Mouse (Mus musculus) myocyte (in vitro differentiated cells): ENCODE results near the gene Prkaa1. TPM values are rescaled to one million over a fixed set of nuclear protein-coding genes. Genes with fewer than 3 reads are reported as not detected.
A peak's percentile ranks its signal among the peaks of the same experiment; 100 is the strongest.
"Not testable (repeated sequence)": the region's sequence is repeated elsewhere in the genome, so short reads cannot be mapped to it uniquely, and the experiment has no call there.

Experiments used
- H3K27me3 ChIP-seq: one replicate; pipeline ENCODE4 v1.6.1; 2011; ENCODE audit not compliant: control insufficient read depth, insufficient read depth, insufficient read length
- H3K36me3 ChIP-seq: one replicate; pipeline ENCODE4 v1.6.1; 2011; ENCODE audit not compliant: control insufficient read depth, insufficient read depth
- H3K4me2 ChIP-seq: one replicate; pipeline ENCODE4 v1.6.1; 2011; ENCODE audit warnings: low read depth, control low read depth
- H3K4me3 ChIP-seq: one replicate; pipeline ENCODE4 v1.5.1; 2011; ENCODE audit warnings: mild to moderate bottlenecking, control low read depth, moderate library complexity
- H3K79me2 ChIP-seq: one replicate; pipeline ENCODE4 v1.6.1; 2011; ENCODE audit not compliant: control insufficient read depth, insufficient read depth
- H3ac ChIP-seq: one replicate; pipeline ENCODE4 v1.6.1; 2011; ENCODE audit not compliant: control insufficient read depth, insufficient read length
- CEBPB ChIP-seq: IDR thresholded peaks from 2 replicates; pipeline ENCODE4 v1.6.1; 2011; ENCODE audit warnings: mild to moderate bottlenecking, moderate library complexity; ENCODE audit not compliant: poor library complexity, insufficient read depth, severe bottlenecking
- E2F4 ChIP-seq: IDR thresholded peaks from one replicate; pipeline ENCODE4 v1.6.1; 2011; ENCODE audit warnings: mild to moderate bottlenecking, control low read depth, moderate library complexity; ENCODE audit not compliant: insufficient read depth
- MAX ChIP-seq: IDR thresholded peaks from one replicate; pipeline ENCODE4 v1.6.1; 2011; ENCODE audit warnings: low read depth, mild to moderate bottlenecking, control low read depth
- MYOD1 ChIP-seq, 3 experiments: IDR thresholded peaks; one replicate each; pipeline ENCODE4 v1.6.1; 2011; ENCODE audit warnings: control low read depth in 2 of 3, low read depth in 2 of 3, mild to moderate bottlenecking in 2 of 3, moderate library complexity in 1 of 3; ENCODE audit not compliant: insufficient read length in 2 of 3, control insufficient read depth in 1 of 3
- MYOG ChIP-seq, 3 experiments: IDR thresholded peaks; one replicate each; pipeline ENCODE4 v1.6.1; 2011; ENCODE audit warnings: control low read depth in 2 of 3, low read depth in 2 of 3, mild to moderate bottlenecking in 2 of 3; ENCODE audit not compliant: insufficient read length in 2 of 3, control insufficient read depth in 1 of 3, insufficient read depth in 1 of 3
- POLR2A ChIP-seq: IDR thresholded peaks from one replicate; pipeline ENCODE4 v1.6.1; 2011; ENCODE audit warnings: low read depth, mild to moderate bottlenecking, control low read depth, moderate library complexity; ENCODE audit not compliant: insufficient read length
- POLR2AphosphoS2 ChIP-seq: IDR thresholded peaks from one replicate; pipeline ENCODE4 v1.6.1; 2011; ENCODE audit warnings: low read depth, control low read depth; ENCODE audit not compliant: insufficient read length
- REST ChIP-seq: IDR thresholded peaks from one replicate; pipeline ENCODE4 v1.6.1; 2011; ENCODE audit warnings: mild to moderate bottlenecking, control low read depth, moderate library complexity; ENCODE audit not compliant: insufficient read depth, insufficient read length
- SRF ChIP-seq: IDR thresholded peaks from one replicate; pipeline ENCODE4 v1.6.1; 2011; ENCODE audit warnings: low read depth; ENCODE audit not compliant: control insufficient read depth, insufficient read length
- TCF12 ChIP-seq: IDR thresholded peaks from one replicate; pipeline ENCODE4 v1.6.1; 2011; ENCODE audit warnings: mild to moderate bottlenecking, control low read depth; ENCODE audit not compliant: poor library complexity, insufficient read depth, severe bottlenecking
- TCF3 ChIP-seq: IDR thresholded peaks from one replicate; pipeline ENCODE4 v1.6.1; 2011; ENCODE audit warnings: low read depth, control low read depth; ENCODE audit not compliant: insufficient read length
- USF1 ChIP-seq: IDR thresholded peaks from one replicate; pipeline ENCODE4 v1.6.1; 2011; ENCODE audit warnings: low read depth, mild to moderate bottlenecking, control low read depth, moderate library complexity
- polyA plus RNA-seq: library from polyadenylated mRNA; unstranded; fragments of >200 nt; fragmentation: generic; extraction: Trizol; gene quantifications from one replicate; pipeline ENCODE4 v1.2.1, GENCODE M21; 2012; ENCODE audit warnings: missing spikeins

The Prkaa1 gene
- polyA plus RNA-seq, 1 experiment, result 14.9 TPM

DNA sequence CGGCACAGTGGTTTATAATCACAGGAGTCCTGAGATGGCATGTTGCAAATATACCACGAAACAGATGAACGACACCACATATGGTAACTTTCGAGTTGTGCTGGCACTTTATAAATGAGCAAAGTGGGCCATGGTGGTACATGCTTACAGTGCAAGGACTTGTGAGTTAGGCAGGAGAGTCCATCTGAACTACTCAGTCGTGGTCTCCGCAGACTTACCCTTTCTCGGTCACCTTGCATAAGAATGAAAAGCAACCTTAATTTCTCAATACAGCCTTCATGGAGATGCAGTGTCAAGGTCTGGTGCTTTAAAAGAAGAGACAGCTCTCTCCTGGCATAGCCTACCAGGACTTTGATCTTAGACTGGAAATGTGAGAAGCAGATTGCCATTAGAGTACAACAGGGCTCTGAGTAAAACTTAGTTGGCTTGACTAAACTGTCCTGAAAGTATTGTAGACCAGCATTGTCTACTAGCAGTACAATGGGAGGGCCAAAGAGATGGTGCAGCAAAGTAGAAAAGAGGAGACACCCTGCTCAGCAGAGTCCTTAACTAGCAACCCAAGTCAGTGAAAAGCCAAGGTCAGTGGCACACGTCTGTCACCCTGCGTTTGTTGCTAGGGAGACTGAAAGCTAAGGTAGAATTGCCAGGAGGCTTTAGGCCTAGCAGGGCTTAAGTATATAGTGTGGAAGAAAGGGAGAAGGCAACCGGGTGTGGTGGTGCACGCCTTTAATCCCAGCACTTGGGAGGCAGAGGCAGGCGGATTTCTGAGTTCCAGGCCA, 21.9 kb upstream of the Prkaa1 start:
- Histone ChIP-seq H3K36me3 (peaks cover 72% of the 10 kb centered on the region), H3K79me2 (peaks cover 31% of the 10 kb centered on the region), H3K4me2 (no peak overlapping the region), H3K27me3 (no peaks in the 10 kb centered on the region), H3ac (no peak overlapping the region), H3K4me3 (no peak overlapping the region)
- peak; percentile 32 for TF ChIP-seq POLR2A
- no peak for TF ChIP-seq TCF3
- peak; percentile 88 for TF ChIP-seq POLR2AphosphoS2
- no peak for TF ChIP-seq MYOD1 (IDR thresholded peaks at IDR 0.05; ENCODE audit: control insufficient read depth in 1 of 3, insufficient read length in 2 of 3, low read depth in 2 of 3)

DNA sequence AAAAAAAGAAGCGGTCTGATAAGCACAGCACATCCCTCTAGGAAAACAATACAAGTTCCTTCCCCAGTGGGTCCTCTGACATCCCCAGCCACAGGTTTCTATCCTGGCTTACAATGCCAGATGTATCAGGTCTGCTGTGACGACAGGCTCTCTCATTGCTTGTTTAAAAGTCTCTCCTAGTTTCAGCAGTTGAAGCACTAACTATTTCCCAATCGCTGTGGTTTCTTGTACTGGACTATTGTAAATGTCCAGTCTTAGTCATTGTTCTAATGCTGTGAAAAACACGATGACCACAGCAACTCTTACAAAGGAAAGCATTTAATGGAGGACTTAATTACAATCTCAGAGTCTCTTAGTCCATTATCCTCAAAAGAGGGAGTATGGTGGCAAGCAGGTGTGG, 17.2 kb upstream of the Prkaa1 start:
- peaks cover 28% of the 10 kb centered on the region for H3K36me3 ChIP-seq
- H3K4me3 ChIP-seq, result no peak overlapping the region
- no peak overlapping the region for H3K4me2 ChIP-seq
- no peaks in the 10 kb centered on the region for H3K27me3 ChIP-seq
- TF ChIP-seq MYOG (IDR thresholded peaks at IDR 0.05; ENCODE audit: control insufficient read depth in 1 of 3, insufficient read depth in 1 of 3, insufficient read length in 2 of 3, low read depth in 2 of 3) (no peak), CEBPB (peak; percentile 82)
- no peak overlapping the region for H3ac ChIP-seq
- no peaks in the 10 kb centered on the region for H3K79me2 ChIP-seq

DNA sequence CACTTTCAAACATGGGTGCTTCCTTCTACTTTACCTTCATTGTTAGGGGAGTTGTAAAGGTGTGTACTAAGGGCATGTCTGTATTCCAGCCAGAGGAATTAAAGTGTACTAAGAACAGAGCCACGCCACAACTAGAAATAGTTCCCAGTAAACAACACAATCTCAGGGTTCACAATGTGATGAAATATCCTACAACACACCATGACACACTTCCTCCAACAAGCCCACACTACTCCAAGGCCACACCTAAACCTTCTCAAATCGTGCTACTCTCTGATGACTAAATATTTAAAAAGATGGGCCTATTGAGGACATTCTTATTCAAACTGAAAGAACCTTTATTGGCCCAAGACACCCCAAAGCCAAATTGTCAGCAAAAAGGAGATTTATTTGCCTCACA, 16.2 kb upstream of the Prkaa1 start:
- TF ChIP-seq SRF (no peak), TCF3 (no peak), E2F4 (no peak), POLR2AphosphoS2 (no peak), USF1 (no peak), REST (no peak), MYOD1 (IDR thresholded peaks at IDR 0.05; ENCODE audit: control insufficient read depth in 1 of 3, insufficient read length in 2 of 3, low read depth in 2 of 3) (no peak), CEBPB (no peak)
- peaks cover 17% of the 10 kb centered on the region for H3K36me3 ChIP-seq
- no peaks in the 10 kb centered on the region for H3K27me3 ChIP-seq
- H3K4me3 ChIP-seq, result no peak overlapping the region
- H3K79me2 ChIP-seq, result no peaks in the 10 kb centered on the region
- no peak overlapping the region for H3ac ChIP-seq
- no peak overlapping the region for H3K4me2 ChIP-seq

DNA sequence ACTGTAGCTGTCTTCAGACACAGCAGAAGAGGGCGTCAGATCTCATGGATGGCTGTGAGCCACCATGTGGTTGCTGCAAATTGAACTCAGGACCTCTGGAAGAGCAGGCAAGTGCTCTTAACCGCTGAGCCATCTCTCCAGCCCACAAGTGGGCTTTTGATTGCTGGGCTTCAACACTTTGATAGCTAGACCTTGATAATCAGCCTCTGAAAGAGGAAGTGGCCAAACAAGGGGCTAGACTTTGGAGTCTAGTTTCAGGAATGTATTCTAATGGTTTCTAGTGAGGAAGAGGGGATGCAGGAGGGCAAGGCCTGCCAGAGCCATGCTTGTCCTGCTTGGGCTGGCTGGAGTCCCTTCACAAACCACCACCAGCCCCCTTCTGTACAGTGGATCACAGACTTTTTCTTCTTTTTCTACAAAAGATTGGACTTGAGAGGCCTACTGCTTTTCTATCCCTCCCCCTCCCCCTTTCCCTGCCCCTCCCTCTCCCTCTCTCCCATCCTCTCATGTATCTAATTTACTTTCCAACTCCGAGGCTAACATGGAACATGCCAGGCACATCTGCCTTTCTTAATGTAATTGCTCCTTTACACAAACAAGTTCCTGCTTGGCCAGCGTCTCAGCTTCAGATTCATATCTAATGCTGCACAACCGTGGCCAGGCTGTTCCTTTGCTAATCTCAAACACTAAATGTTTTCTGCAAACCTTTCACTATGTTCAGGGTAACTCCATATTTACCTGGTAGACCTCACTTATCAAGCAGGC, 15.3 kb upstream of the Prkaa1 start:
- no peak for TF ChIP-seq MYOG (IDR thresholded peaks at IDR 0.05; ENCODE audit: control insufficient read depth in 1 of 3, insufficient read depth in 1 of 3, insufficient read length in 2 of 3, low read depth in 2 of 3)
- no peak for TF ChIP-seq E2F4
- TF ChIP-seq USF1, result no peak
- no peak for TF ChIP-seq MYOD1 (IDR thresholded peaks at IDR 0.05; ENCODE audit: control insufficient read depth in 1 of 3, insufficient read length in 2 of 3, low read depth in 2 of 3)
- TF ChIP-seq TCF12, result no peak
- TF ChIP-seq CEBPB, result no peak
- TF ChIP-seq SRF, result no peak
- no peak for TF ChIP-seq POLR2AphosphoS2
- no peak for TF ChIP-seq REST
- TF ChIP-seq POLR2A, result no peak
- TF ChIP-seq MAX, result no peak
- TF ChIP-seq TCF3, result no peak
- Histone ChIP-seq H3K27me3 (no peaks in the 10 kb centered on the region), H3K79me2 (no peaks in the 10 kb centered on the region), H3K4me2 (no peak overlapping the region), H3K4me3 (no peak overlapping the region), H3ac (no peak overlapping the region), H3K36me3 (peaks cover 9% of the 10 kb centered on the region)

DNA sequence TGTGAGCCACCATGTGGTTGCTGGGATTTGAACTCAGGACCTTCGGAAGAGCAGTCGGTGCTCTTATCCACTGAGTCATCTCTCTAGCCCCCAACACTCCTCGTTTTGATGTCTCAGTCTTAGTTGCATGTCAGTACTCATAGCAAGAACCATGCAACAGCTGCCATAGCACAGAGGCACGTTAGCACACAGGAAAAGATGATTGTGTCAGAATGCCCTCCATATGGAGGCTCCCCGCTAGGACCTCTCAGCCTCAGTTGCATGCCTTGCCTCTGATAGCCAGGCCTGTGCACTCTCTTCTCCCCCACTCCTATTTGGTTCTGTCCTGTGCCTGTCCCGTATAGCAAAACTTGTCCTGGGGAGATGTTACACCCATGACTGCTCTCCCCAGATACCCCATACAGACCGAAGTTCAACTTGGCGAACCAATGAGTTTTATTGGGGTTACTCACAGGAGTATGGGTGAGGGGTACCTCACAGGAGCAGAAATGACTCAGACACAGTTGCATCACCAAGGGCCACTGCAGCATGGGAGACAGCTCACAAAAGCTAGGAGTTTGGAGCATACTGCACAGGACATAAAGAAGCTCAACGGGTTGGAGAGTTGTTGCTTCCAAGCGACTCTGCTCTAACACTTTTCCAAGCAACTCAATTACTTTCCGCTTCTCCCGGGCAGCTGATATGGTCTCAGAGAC, 14.4 kb upstream of the Prkaa1 start:
- H3K4me3 ChIP-seq, result no peak overlapping the region
- TF ChIP-seq TCF12 (no peak), MAX (no peak), MYOG (IDR thresholded peaks at IDR 0.05; ENCODE audit: control insufficient read depth in 1 of 3, insufficient read depth in 1 of 3, insufficient read length in 2 of 3, low read depth in 2 of 3) (no peak), CEBPB (no peak), MYOD1 (IDR thresholded peaks at IDR 0.05; ENCODE audit: control insufficient read depth in 1 of 3, insufficient read length in 2 of 3, low read depth in 2 of 3) (no peak), REST (no peak), SRF (no peak), TCF3 (no peak), E2F4 (no peak), USF1 (no peak), POLR2A (no peak)
- no peaks in the 10 kb centered on the region for H3K79me2 ChIP-seq
- H3ac ChIP-seq, result no peak overlapping the region
- no peak overlapping the region for H3K4me2 ChIP-seq
- H3K36me3 ChIP-seq, result peaks cover 3% of the 10 kb centered on the region
- H3K27me3 ChIP-seq, result no peaks in the 10 kb centered on the region

DNA sequence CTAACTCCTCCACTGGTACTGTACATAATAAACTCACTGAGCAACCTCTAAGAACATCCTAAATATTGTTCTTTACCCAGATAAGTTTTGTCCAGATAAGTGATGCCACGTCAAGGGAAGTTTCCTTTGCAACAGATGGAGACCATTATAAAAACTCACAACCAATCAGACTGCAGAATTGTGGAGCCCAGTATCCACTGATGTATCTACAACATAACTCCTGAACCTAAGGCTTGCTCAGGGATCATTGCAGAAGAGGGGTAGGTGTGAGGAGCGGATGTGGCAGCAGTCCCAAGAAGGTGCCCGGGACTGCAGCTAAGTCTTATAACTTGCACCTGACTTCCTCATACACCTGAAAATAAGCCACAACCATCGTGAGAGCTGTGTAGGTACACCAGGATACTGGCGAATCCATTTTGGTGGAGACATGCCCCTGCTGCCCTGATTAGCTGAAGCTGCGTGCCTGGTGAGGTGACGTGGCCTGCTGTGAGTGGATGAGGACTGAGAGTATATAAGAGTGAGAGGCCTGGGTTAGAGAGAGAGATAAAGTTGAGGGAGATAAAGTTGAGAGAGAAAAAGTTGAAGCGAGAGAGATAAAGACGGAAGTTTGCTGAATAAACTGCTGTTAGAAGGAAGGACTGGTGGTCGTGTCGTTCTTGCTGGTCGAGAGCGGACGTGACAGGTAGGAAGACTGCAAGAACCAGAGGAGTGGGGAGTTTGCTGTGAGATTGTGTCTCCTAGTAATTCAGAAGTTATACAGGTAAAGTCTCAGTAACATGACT, 12.6 kb upstream of the Prkaa1 start:
- not testable (repeated sequence) for H3K36me3 ChIP-seq, H3ac ChIP-seq, H3K79me2 ChIP-seq, H3K4me3 ChIP-seq, H3K4me2 ChIP-seq, H3K27me3 ChIP-seq
